ENCODE assay signal across 15 mouse cellular contexts in genomic region chr16:18376297-18376954, GRCm38 (mm10). TPM values are rescaled to one million over a fixed set of nuclear protein-coding genes. Genes with fewer than 3 reads are reported as not detected.
DNase-seq lines count a peak whose midpoint lies in the region; ATAC-seq and TF ChIP-seq lines count a peak whose summit lies in the region.
"Had no signal": no experiment of that assay in that cellular context is flagged by ENCODE, and none has a peak within 500 bp of the region (broad histone marks: within the 10 kb centered on the region; RNA-seq: fewer than 3 reads in every experiment).

No protein-coding gene starts in this region.

- no peak overlapping the region for H3K4me2 ChIP-seq in liver, embryonic 15.5 days
- H3K4me2 ChIP-seq: limb, embryonic 15.5 days had no signal

- H3K4me3 ChIP-seq in ES-E14 (ENCODE audit: insufficient read depth in 1 of 2, low read depth in 1 of 2, low read length in 2 of 2, poor library complexity in 1 of 2, severe bottlenecking in 1 of 2): no peak overlapping the region
- no peak overlapping the region for H3K4me3 ChIP-seq in liver, embryonic 15.5 days (replicated peaks)
- H3K4me3 ChIP-seq: limb, embryonic 15.5 days had no signal

- H3K36me3 ChIP-seq in ES-E14 (ENCODE audit: control insufficient read depth, insufficient read depth, low read length, poor library complexity, severe bottlenecking): no peaks in the 10 kb centered on the region
- H3K36me3 ChIP-seq in liver, embryonic 15.5 days (replicated peaks): no peaks in the 10 kb centered on the region
- H3K36me3 ChIP-seq: limb, embryonic 15.5 days had no signal

- DNase-seq in kidney, postnatal 14 days: peak; percentile 44
- no peak for DNase-seq in kidney, adult 11 months
- peak; percentile 74 for DNase-seq in 416B (ENCODE audit: low read depth)
- DNase-seq in ES-E14 (ENCODE audit: low read depth, low spot score): no peak
- no peak for DNase-seq in cerebellum, adult 11-12 months
- no peak for DNase-seq in gastrocnemius, postnatal 14 days
- DNase-seq: cerebellum, postnatal 25 days; gastrocnemius, postnatal 25 days; heart, postnatal 36 days; lung, postnatal 14 days; thymus, postnatal 36 days had no signal

- H3K4me1 ChIP-seq in ES-E14 (ENCODE audit: control insufficient read depth in 2 of 2, insufficient read depth in 2 of 2, low read length in 2 of 2, poor library complexity in 1 of 2): peaks cover 8 to 10% of the 10 kb centered on the region in 2 experiments; a peak in 3 of 4 replicates
- H3K4me1 ChIP-seq in liver, embryonic 15.5 days (replicated peaks): peaks cover 18% of the 10 kb centered on the region

- no peak for ATAC-seq in liver, embryonic 15.5 days (ENCODE audit: insufficient read depth)
- ATAC-seq: CD4-positive, CD25-positive, alpha-beta regulatory T cell, adult 4 months; Patski had no signal

- in situ Hi-C loops in ES-E14 (cut with MboI; ENCODE audit: low sequenced_read_pairs in 2 of 2, unreplicated experiment in 2 of 2): no loop called here

- H3K9ac ChIP-seq in ES-E14 (ENCODE audit: insufficient read depth, low read depth, low read length, poor library complexity, severe bottlenecking): no peak overlapping the region
- H3K9ac ChIP-seq in liver, embryonic 15.5 days: no peak overlapping the region
- H3K9ac ChIP-seq: limb, embryonic 15.5 days had no signal

- no peak overlapping the region for H3K27ac ChIP-seq in ES-E14 (ENCODE audit: insufficient read depth, low read depth, low read length, poor library complexity, severe bottlenecking)
- 0 out of 2 replicates have a peak overlapping the region, but pooled peaks have one; percentile 33 for H3K27ac ChIP-seq in liver, embryonic 15.5 days (replicated peaks)
- H3K27ac ChIP-seq: limb, embryonic 15.5 days had no signal

- WGBS in liver, embryonic 15.5 days (ENCODE audit: insufficient replicate concordance): 29% methylated on average over 7 of the region's 7 CpGs

- H3K9me3 ChIP-seq in ES-E14 (ENCODE audit: control insufficient read depth, insufficient read depth, low read depth, low read length): no peaks in the 10 kb centered on the region
- H3K9me3 ChIP-seq in liver, embryonic 15.5 days (replicated peaks): no peaks in the 10 kb centered on the region
- H3K9me3 ChIP-seq: limb, embryonic 15.5 days had no signal

- intact Hi-C loops in gastrocnemius, postnatal 14 days (cut with DNase I; ENCODE audit: low total_unique reads): no loop called here

- H3K27me3 ChIP-seq in liver, embryonic 15.5 days: no peaks in the 10 kb centered on the region
- H3K27me3 ChIP-seq: limb, embryonic 15.5 days; Patski had no signal

TF ChIP-seq in ES-E14, 5 proteins besides CTCF, POLR2A, EP300 and RAD21:
- TF ChIP-seq CHD2 (IDR thresholded peaks at IDR 0.05; ENCODE audit: low read depth, low read length) (no peak), ZNF384 (IDR thresholded peaks at IDR 0.05; ENCODE audit: low read depth, low read length) (0 out of 2 replicates have a peak, but pooled peaks have one; percentile 13)

RNA-seq across cellular contexts. Expression of gene Arvcf, which starts 28.4 kb away (rescaled TPM):
- total RNA-seq in ES-E14 (2012; rRNA removed): 48.0 and 60.1 TPM in 2 replicates
- polyA plus RNA-seq in liver, embryonic 15.5 days (2015; fragmentation: Nextera tagmentation; extraction: Ambion mirVana): 7.6 and 9.4 TPM in 2 replicates
- 10 to 100 TPM; 12.5 to 19.8 TPM for total RNA-seq in gastrocnemius, postnatal 14 days (2021)

RNA-seq across cellular contexts. Expression of gene Tango2, which starts 28.5 kb away (rescaled TPM):
- 10.0 and 10.4 TPM in 2 replicates for total RNA-seq in ES-E14 (2012; rRNA removed)
- polyA plus RNA-seq in liver, embryonic 15.5 days (2015; fragmentation: Nextera tagmentation; extraction: Ambion mirVana): 56.5 and 61.7 TPM in 2 replicates
- 10 to 100 TPM; 12.1 to 22.7 TPM for total RNA-seq in gastrocnemius, postnatal 14 days (2021)

RNA-seq across cellular contexts. Expression of gene Txnrd2, which starts 49.8 kb away (rescaled TPM):
- total RNA-seq in ES-E14 (2012; rRNA removed): 7.9 and 8.4 TPM in 2 replicates
- 101 and 114 TPM in 2 replicates for polyA plus RNA-seq in liver, embryonic 15.5 days (2015; fragmentation: Nextera tagmentation; extraction: Ambion mirVana)
- 10 to 100 TPM; 13.4 to 14.4 TPM for total RNA-seq in gastrocnemius, postnatal 14 days (2021)

RNA-seq across cellular contexts. Expression of gene Comt, which starts 50.2 kb away (rescaled TPM):
- 40.1 and 41.0 TPM in 2 replicates for total RNA-seq in ES-E14 (2012; rRNA removed)
- polyA plus RNA-seq in liver, embryonic 15.5 days (2015; fragmentation: Nextera tagmentation; extraction: Ambion mirVana): 87.6 and 94.1 TPM in 2 replicates
- 10 to 100 TPM; 40.7 to 43.1 TPM for total RNA-seq in gastrocnemius, postnatal 14 days (2021)

Comparison
In these comparisons a context has a peak if more than half of its experiments do, and no peak if none do; other contexts are left out.
1. DNase-seq: peak in kidney, postnatal 14 days (single experiment) and 416B (single experiment); none in kidney, adult 11 months (single experiment), ES-E14 (single experiment), cerebellum, adult 11-12 months (single experiment) and gastrocnemius, postnatal 14 days (single experiment).